Comparison of ENCODE assay signal across 19 mouse cellular contexts in the genomic region with DNA sequence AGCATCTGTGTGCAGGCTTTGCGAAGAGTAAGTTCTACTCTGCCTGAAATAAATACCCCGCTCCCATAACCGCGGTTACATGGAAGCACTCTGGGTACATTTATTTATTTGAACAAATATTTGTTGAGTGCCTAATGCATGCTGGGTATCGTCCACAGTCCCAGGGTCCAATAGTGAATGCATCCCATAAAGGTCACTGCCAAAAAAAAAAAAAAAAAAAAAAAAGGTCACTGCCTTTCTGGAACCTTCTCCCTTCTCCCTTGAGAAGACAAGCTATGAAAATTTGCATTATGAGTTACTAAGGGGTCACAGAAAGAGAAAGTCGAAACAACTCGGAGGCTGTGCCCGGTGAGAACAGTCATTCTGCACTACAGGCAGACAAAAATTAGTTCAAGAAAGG. TPM values are rescaled to one million over a fixed set of nuclear protein-coding genes. Genes with fewer than 3 reads are reported as not detected.
"Had no signal": no experiment of that assay in that cellular context is flagged by ENCODE, and none has a peak within 500 bp of the region (broad histone marks: within the 10 kb centered on the region; RNA-seq: fewer than 3 reads in every experiment).

No protein-coding gene starts in this region.

- DNase-seq: lung, adult 18-20 months; lung, embryonic 14.5 days; lung, postnatal 10 days; right cerebral cortex, postnatal 14 days; thymus, postnatal 14 days had no signal

- H3K9me3 ChIP-seq: liver, embryonic 15.5 days; midbrain, embryonic 10.5 days; midbrain, embryonic 13.5 days; midbrain, embryonic 15.5 days; neural tube, embryonic 12.5 days had no signal

- ATAC-seq: midbrain, embryonic 15.5 days had no signal

- H3K27me3 ChIP-seq: liver, embryonic 15.5 days; midbrain, embryonic 13.5 days; midbrain, embryonic 15.5 days; neural tube, embryonic 12.5 days had no signal

- H3K27ac ChIP-seq: liver, embryonic 15.5 days; midbrain, embryonic 10.5 days; midbrain, embryonic 13.5 days; midbrain, embryonic 15.5 days; neural tube, embryonic 12.5 days had no signal

- H3K36me3 ChIP-seq: liver, embryonic 15.5 days; midbrain, embryonic 10.5 days; midbrain, embryonic 13.5 days; midbrain, embryonic 15.5 days; neural tube, embryonic 12.5 days had no signal

- H3K4me3 ChIP-seq: liver, embryonic 15.5 days; midbrain, embryonic 10.5 days; midbrain, embryonic 13.5 days; midbrain, embryonic 15.5 days; neural tube, embryonic 12.5 days had no signal

- H3K9ac ChIP-seq: liver, embryonic 15.5 days; midbrain, embryonic 13.5 days; midbrain, embryonic 15.5 days; neural tube, embryonic 12.5 days had no signal

- H3K4me2 ChIP-seq: liver, embryonic 15.5 days; lung, embryonic 14.5 days; midbrain, embryonic 13.5 days; midbrain, embryonic 15.5 days; neural tube, embryonic 12.5 days had no signal

- H3K4me1 ChIP-seq: liver, embryonic 15.5 days; neural tube, embryonic 12.5 days had no signal

RNA-seq across cellular contexts. Expression of gene Capn11, which starts 17.1 kb away (rescaled TPM):
- total RNA-seq: monocyte, adult 5-6 weeks had no signal
- polyA plus RNA-seq: lung, embryonic 14.5 days; neural tube, embryonic 14.5 days; spleen, adult 2 months; stomach, embryonic 14.5 days; thymus, postnatal 0 days had no signal

RNA-seq across cellular contexts. Expression of gene Mymx, which starts 40.1 kb away (rescaled TPM):
- total RNA-seq: megakaryocyte, adult 5-6 weeks; megakaryocyte-erythroid progenitor cell, adult 5-6 weeks; midbrain, postnatal 0 days; monocyte, adult 5-6 weeks; neutrophil, adult 5-6 weeks had no signal
- polyA plus RNA-seq: lung, embryonic 14.5 days; midbrain, embryonic 13.5 days; midbrain, embryonic 15.5 days; midbrain, postnatal 0 days; spleen, adult 2 months had no signal
